Mouse (Mus musculus) fat pad, adult 2 months (tissue): ENCODE measurements at regions not wholly inside any gene's neighbourhood (a gene's known extent, or its start where the extent isn't known, plus 50 kb on each side); places are given as distances from the start of the nearest gene placed in this dataset.

Source experiments
- DNase-seq: peaks from one replicate; pipeline ENCODE4 v3.0.0-alpha.2; 2011; ENCODE audit warnings: low read depth, low spot score; ENCODE audit errors: extremely low read depth

DNA sequence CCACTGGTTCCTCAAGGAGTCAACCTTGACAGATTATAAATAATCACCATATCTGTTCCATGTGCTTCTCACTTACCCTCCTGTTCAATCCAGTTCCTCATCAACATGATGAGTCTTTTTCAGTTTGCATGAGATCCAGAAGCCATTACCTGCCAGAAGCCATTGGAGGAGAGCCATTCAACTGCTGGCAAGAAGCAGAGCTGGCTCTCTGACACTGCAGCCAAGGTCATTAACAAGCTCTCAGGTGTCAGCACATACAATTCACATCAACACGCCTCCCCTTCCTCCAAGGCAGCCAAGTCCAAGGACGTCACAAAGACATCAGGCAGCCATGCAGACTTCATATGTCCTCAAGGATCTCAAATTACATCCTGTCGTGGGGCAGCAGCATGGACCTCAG is 648.6 kb upstream of the Slit2 start:
- DNase-seq = no peak

DNA sequence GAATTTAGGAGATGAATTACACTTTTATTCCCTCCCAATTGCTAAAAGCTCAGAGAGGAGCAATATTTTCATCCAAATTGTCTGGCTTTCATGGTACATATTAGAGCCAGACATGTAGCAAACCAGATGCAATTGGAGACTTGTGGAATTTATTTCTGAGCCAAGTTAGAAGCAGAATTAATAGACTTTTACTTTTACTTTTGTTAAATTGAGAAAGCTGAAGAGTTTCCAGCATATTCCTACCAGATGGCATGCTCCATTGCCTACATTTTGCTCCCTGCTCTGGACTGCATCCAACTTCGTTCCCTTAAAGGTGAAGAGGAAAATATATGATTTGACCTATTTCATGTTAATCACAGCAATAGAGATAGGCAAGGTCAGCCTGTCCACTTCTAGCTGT is 646.4 kb upstream of the Slit2 start:
- DNase-seq = no peak

DNA sequence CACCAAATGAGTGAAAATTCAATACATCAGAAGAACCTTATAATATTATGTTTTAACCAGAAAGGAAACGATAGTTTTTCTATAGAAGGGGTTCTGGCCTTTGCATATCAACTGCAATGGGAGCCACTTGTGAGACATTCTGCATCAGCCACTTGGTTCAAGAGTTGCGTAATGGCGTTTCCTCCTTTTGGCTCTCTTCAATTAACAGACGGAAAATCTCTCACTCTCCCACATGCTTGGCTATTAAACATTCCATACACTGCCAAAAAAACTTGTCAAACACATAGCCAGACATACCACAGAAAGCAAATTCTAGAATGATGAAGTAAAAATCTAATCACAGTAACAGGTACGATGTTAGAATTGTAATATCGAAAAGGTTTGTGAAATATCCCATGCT is 643.1 kb upstream of the Slit2 start:
- DNase-seq = peak; percentile 33

DNA sequence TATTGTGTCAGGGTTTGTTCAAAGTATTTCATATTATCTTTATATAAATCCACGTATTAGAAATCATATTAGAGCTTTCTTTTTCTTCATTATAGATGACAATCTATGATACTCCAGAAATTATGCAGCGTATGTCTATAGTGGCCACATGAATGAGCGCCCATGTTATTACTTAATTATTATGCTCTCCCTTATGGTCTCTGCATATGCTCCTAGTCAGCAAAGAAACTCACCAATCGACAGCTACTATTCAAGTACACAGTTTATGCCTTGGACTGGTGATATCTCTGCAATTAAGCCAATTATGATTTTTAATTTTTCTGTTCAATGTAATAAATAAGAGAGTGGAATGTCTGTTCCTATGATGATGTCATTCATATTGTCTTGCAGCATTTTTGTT is 612.8 kb upstream of the Slit2 start:
- DNase-seq = no peak

DNA sequence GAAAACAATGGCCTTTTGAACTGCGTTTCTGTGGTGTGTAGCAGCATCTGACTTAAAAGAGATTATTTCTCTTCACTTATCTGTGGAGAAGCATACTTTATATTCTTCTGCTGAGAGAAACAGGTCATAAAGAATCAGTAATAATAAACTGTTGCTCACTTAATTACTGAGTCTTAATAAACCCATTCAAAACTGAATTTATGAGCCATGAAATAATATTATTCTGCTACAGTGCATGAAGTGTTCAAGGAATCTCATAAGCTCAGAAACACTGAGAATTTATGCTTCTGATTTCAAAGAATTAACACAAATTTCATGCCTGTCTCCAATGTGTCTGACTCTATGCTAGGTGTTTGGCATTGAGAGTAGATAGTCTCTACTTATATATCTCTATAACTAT is 597.0 kb upstream of the Slit2 start:
- no peak for DNase-seq

DNA sequence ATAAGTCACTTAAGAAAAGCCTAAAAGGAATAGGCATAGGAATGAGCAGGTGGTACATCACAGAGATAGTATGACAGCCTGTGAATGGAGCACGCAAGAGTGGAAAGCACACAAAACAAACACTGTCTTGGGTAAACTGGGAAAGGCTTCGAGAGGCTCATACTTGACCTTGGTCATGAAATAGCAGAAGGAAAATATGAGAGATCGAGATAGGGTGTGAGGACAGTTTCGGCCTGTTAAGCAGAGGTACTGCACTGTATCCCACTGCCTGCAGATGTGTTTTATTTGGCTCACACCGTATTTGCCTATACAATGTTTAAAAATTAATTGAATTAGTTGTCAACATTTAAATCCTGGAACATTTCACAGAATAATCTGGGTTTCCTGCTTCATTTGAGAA is 596.2 kb upstream of the Slit2 start:
- DNase-seq = no peak

DNA sequence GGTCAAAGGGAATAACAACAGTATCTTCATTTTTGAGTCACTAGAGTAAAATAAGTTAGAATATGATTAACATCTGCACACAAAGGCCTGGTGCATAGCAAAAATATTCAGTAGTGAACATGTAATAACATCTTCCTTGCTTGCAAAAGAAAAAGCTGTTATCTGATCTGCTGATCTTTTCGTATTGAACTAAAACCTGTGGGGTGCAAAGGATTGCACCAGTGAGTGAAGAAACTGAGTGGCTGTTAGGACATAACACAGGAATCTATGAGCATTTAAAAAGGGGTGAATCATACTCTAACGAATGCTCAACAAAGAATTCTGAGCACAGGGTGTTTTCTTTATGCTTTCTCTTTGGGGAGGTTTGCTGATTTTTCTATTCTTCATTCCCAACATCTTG is 592.2 kb upstream of the Slit2 start:
- peak; percentile 64 for DNase-seq

DNA sequence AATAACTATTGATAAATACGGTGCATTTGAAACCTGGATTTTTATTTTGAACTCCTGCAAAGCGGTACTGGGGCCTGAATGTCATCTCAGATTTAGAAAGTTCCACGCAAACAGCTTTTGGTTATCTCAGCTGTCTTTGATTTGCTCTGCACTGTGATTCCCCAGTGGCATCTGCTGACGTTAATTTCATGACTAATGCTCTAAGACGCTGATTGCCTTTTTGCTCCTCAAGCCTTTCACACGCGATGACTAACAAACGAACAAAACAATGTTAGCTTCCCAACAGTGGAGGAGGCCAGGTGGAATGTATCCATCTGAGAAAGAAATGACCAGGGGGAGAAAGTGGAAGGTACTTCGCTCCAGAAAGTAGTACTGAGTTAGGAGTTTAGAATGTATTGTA is 586.1 kb upstream of the Slit2 start:
- no peak for DNase-seq

DNA sequence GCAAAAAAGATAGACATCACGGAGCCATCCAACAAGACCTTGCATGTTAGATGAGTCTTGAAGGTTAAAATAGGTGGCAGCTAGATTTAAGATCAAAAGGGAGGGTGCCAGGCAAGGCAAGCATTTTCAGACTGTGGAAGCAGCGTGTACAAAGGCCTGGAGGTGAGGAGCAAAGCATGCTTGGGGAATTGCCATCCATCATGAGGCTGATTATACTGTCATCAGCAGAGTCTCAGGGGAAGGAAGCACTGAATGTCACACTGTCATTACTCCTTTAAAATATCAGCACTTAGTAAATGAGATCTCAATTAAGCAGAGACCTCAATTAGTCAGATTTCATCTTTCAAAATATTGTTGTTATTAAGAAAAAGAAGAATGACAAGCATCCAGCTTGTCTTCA is 561.0 kb upstream of the Slit2 start:
- DNase-seq = no peak

DNA sequence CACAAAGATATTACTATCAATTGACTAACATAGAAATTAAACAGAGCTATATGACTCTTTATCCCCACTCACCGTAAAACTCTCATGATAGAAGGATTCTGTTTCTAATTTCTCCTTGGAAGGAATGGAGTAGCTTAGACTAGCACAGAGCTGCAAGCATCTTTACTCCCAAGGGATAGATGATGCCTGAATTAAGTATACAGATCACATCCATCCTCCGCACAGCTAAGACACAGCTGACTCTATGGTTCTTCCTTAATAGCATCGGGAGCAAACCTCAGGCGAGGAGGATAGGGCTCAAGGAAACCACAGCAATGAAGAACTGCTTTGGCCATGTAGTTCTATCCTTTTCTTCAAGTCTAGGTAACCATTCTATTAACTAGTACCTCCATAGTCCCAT is 556.9 kb upstream of the Slit2 start:
- no peak for DNase-seq

DNA sequence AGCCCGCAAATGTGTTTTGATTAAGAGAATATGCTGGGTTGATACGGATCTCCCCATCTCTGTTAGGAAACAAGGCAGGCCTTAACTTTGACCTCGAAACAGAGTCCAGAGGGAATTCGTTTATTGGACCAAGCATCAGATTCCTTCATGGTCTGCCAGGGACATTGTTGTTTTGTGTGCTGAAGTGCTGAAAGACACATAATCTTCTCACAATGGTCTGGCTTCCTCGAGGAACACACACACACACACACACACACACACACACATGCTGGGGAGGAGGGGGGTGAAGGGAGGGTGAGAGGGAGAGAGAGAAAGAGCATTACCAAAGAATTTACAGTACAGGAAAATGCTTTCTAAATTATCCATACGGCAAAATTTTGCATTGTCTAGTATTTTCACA is 556.5 kb upstream of the Slit2 start:
- DNase-seq = no peak

DNA sequence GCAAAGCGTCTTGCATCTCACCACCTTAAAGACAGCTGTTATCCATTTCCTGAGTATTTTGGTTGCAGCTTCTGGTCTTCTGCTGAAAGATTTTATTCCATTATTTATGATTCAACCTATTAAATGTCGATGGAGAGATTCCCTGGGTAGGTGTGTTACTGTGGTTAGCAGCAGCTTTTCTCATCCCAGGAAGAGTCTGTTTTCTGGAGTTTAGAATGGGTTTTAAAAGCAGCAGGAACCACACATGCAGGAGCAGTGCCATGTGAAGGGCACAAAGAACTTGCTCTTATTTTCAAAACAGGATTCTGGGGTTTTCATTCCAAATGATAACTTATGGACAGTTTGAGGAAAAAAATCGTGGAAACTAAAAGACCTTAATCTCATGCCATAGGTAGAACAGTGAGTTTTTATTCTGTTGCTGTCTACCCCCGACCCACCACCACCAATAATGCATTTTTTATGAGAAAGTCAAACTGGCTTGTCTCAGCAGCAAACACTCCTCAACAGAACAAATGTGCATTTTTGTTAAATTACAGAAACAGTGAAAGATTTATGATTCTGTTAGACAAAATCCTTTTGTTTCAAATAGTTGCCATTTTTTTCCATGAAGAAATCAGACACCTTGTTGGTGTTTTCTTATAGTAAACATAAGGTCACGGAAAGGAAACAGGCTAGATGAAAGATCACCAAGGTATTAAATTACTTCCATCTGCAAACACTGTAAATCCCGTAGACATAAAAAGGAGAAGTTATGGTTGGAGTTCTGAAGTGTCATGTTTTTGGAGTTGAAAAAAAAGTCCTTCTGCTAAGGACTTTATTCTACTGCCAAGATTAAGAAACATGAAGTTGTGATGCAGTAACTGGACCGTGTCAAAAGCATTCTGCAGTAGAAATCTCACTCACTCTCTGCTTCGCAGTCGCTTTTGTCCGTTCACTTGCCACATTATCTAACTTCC is 553.4 kb upstream of the Slit2 start:
- DNase-seq = no peak

DNA sequence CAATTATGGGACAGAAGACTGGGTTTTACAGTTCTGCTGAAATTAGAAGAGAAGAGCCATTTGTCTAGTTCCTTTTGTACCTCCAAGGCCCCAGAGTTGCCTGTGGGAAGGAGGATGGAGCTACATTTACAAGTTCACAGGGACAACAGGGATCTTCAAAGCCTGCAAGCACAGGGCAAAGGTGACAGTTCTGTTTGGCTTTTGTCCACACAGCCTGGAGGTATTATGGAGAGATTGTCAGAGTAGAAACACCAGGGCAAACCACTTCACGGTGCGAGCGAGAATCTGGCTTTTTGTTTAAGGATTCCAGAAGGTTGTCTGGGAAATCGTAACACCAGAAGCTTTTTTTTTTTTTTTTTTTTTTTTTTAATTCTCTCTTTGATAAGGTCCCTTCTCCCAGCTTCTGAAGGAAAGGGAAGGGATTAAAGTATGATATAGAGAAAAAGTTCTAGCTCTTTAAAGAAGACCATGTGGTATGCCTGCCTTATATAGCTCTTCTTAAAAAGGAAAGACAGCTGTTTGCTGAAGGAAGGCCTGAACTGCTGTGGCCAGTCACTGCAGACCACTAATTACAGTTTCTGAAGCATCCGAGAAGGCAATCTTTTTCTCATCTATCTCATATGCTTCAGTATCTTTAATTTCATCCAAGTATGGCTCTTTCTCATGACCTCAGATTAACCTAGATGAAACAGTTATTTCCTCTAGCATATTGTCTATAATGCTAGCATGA is 551.2 kb upstream of the Slit2 start:
- DNase-seq = no peak

DNA sequence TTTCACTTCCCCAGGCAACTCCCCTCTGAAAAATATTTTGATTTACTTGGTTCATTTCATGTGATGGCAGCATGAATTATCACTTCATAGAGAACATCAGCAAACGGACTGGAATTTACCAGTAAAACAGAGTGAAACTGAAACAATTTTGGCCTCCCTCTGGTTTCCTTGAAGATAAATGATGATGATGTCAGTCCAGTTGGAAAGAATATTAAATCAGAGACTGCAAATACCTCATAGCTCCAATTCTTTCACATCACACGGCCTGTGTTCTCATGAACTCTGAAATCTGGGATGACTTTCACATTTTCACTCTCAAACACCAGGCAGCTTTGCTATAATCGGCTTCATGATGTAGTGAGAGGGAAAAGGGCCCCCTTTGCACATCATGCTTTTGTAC is 546.5 kb upstream of the Slit2 start:
- no peak for DNase-seq

DNA sequence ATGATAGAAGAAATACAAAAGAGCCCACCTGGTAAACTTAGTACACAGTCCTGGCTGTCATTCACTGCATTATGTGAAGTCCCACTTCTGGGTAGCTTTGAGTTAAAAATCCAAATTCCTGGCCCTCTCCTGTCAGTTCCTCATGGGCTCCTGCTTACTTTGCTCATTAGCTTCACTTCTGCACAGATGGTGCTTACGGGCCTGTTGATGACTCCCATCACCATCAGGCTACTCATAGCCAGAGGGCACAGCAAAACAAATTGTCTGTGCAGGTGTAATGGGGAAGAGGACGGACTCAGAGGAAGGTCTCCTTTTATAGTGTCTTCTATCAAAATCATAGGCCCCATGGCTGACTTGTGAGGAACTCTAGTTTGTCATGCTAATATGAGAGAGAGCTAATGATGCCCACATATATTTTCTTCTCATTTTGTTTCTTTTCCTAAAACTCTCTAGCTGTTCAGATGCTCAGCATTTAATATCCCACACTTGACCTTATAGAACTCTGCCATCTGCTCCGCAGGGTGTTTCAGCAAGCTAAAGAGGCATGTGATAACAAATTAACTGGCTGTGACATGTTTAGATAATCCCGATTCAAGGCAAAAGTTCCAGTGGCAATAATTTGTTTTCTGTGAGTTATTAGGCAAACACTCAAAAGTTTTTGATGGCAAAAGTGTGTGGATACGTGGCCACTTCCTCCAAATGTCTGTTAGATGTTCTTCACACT is 536.5 kb upstream of the Slit2 start:
- DNase-seq = no peak

DNA sequence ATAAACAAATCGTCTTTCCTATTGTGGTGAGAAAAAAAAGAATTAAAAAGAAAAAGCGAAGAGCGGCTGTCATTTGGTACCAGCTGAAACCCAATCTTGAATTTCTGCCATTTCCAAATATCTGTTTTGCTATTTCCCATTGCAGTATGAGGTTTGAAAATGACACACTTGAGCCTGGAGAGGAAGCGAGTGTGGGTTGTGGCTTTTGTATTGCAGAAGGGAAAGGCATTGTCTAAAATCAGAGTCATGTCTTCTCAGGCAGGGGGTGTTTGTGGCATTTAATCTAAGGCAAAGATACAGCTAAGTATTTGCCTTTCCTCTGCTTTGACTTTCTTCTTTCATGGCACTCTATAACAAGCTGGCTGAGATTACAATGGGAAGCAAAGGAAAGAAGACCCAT is 518.1 kb upstream of the Slit2 start:
- no peak for DNase-seq

DNA sequence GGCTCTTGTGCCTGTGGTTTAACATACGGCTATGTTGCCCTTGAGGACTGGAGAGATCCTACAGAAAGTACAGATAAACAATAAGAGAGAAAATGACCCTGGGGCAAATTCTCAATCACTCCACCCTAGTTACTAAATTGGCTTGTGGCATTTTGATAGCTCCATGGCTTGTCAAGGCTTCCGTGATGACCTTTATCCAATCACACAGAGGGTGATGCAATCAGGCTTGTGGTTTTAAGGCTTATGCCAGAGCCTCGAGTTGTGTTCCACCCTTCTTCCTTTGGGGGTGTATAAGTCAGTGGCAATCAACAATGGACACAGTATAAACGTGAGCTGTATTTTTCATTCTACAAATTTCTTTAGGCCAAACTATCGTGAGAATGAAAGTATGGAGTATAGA is 513.5 kb upstream of the Slit2 start:
- DNase-seq = no peak

DNA sequence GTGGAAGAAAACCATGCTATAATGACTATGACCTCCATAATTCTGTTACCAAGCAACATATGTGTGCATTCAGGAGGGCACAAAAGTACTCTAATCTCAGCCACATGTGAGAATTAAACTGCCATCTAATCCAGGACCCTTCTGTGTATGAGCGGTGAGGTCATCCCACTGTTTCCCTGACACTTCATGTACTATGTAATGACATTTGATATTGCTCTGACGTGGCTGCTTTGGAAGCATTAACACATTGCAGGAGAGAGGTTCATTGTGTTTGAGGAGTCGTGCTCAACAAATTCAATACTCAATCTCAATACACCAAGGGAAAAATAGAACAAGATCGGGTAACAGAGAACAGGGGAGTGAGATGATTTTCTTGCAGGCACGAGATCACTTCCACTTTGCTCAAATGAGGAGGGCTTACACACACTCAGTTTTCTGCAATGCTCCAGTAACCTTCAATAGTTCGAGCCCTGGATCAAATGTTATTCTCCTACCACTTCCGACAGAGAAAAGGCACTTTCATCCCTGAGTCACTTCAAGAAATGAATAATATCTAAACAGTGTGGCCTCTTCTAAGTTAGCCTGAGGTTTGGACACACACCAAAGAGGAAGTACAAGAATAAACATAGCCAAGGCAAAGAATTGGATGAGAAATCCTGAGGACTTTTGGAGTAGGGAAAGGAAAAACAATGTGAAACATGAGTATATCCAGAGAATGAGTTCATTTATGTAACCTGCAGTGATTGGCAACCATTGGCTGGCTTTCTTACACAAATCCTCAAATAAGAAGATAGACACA is 510.7 kb upstream of the Slit2 start:
- no peak for DNase-seq

DNA sequence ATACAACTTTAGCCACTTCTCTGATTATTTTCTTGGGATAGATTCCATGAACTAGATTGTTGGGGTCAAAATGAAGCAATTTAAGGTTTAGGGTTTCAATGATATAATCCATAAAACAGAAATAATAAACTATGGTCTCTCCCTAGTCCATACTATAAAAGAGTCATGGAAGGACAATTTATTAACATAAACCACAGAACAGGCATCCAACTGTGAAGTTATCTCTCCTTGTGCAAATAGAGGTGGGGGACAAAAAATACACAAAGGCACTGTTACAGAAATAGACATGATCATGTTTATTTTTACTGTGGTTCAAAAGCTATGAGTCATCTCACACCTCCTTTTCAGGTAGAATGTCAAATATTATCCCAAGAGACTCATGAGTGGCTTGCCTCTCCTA is 503.0 kb upstream of the Slit2 start:
- DNase-seq = no peak

DNA sequence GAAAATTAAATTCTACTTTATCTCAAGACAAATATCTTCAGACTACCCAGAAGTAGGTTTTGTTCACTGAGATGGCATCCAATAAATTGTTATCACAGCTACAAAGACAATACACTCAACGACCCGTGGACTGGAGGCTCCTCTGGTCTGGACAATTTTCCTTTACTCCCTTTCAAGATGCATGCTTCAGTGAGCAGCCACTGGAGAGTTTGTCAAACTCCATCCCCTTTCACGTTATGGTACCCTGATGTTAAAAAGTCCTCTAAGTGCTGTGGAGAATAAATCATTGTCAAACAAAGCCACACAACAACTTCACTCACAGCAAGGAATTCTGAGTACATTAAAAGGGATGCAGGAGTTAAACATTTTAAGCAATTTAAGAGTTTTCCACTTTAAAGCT is 486.7 kb upstream of the Slit2 start:
- no peak for DNase-seq
